Mouse (Mus musculus) G1E (cell line): Measurements from ENCODE around the gene Prdx2.

Experiments used
- CTCF ChIP-seq: IDR thresholded peaks from 2 replicates; pipeline ENCODE4 v1.5.1; 2012; ENCODE audit warnings: low read depth, low read length, inconsistent platforms, mixed read lengths
- GATA1 ChIP-seq: IDR thresholded peaks from 2 replicates; pipeline ENCODE4 v1.6.1; 2012; ENCODE audit warnings: borderline replicate concordance, low read length, inconsistent platforms, mixed read lengths
- GATA2 ChIP-seq: IDR thresholded peaks from 2 replicates; pipeline ENCODE4 v1.6.1; 2012; ENCODE audit warnings: low read depth, low read length, inconsistent platforms, borderline replicate concordance
- POLR2AphosphoS5 ChIP-seq: IDR thresholded peaks from 2 replicates; pipeline ENCODE4 v1.6.1; 2012; ENCODE audit warnings: low read depth, low read length, inconsistent platforms; ENCODE audit not compliant: insufficient replicate concordance
- TAL1 ChIP-seq: conservative IDR thresholded peaks from 2 replicates; pipeline ENCODE4 v1.6.1; 2012; ENCODE audit warnings: low read depth, low read length, inconsistent platforms, mixed read lengths

GRCm38 (mm10) chr8:84984294-84985048, 15.1 kb downstream of the Prdx2 start:
- TF ChIP-seq CTCF (no peak), GATA1 (no peak), POLR2AphosphoS5 (no peak), TAL1 (no peak), GATA2 (no peak)
